Mouse (Mus musculus): ENCODE data around the gene Adgrb3. TPM values are rescaled to one million over a fixed set of nuclear protein-coding genes. Genes with fewer than 3 reads are reported as not detected.
"Not testable (repeated sequence)": the region's sequence is repeated elsewhere in the genome, so short reads cannot be mapped to it uniquely, and the experiment has no call there.

The Adgrb3 gene
- total RNA-seq, 2 experiments from 2014 or later = 0.07 TPM; not detected in 1

- intact Hi-C loops (cut with DNase I) = no loop called here
- no peak for DNase-seq
These were observed 75.0 kb downstream of the Adgrb3 start for GRCm38 (mm10) chr1:25754528-25754927.

DNA sequence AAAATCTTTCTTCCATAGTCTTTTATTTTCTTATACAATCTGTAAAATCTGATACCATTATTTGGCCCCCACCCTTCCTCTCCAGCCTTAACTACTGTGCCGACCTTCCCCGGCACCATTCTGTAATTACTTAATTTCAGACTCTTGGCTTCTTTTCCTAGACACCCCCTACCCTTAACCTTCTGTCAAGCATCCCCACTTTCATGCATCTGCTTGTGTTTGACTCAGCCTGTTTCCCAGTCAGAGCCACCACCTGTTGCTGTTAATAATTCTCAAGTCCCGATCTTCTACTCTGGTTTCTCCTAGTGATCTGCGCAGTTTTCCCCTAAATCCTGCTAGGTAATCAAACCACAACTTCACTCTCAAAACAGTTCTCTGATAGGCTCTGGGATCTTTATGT is 83.9 kb downstream of the Adgrb3 start:
- no peak for DNase-seq
- intact Hi-C loops (cut with DNase I) = no loop called here

DNA sequence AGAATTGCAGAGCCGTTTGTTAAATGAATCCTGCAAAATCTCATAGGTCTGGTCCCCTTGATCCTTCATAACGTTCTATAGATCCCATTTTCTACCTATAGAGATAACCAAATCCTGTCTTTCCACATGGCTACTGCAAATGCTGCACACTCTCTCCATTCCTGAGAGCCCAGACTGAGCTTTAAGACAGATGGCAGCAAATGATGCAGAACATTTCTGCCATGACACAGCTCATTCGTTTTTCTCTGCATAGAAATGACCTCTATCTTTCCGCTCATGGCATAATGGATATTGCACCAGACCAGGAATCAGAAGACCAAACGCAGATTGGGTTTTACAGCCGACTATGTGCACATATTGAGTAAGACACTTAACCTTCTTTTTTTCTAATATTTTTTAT is 84.8 kb downstream of the Adgrb3 start:
- intact Hi-C loops (cut with DNase I) = no loop called here

DNA sequence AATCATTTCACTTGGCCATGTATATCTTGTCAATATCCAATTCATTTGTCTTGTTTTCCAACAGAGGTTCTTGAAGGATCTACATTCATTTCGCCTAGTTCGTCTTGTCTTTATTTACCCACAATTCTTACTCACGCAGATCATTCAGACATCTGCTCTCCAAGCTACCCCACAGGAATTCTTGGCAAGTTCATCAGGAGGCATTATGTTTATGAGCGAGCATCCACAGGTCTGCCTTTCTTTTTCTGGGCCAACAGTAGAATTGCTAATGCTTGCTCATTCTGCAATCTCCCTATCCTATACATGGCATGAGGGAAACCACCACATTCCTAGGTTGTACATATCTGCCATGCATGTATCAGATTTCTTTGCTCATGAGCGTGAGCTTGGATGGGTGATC is 99.7 kb downstream of the Adgrb3 start:
- DNase-seq = no peak
- intact Hi-C loops (cut with DNase I) = no loop called here

More for the DNA sequence above, 84.8 kb downstream of the Adgrb3 start:
- DNase-seq = no peak

- DNase-seq = no peak
- intact Hi-C loops (cut with DNase I) = no loop called here
These were observed 118.0 kb downstream of the Adgrb3 start for GRCm38 (mm10) chr1:25711474-25711873.

GRCm38 (mm10) chr1:25706299-25706698 is 123.2 kb downstream of the Adgrb3 start:
- DNase-seq = no peak
- intact Hi-C loops (cut with DNase I) = no loop called here

DNA sequence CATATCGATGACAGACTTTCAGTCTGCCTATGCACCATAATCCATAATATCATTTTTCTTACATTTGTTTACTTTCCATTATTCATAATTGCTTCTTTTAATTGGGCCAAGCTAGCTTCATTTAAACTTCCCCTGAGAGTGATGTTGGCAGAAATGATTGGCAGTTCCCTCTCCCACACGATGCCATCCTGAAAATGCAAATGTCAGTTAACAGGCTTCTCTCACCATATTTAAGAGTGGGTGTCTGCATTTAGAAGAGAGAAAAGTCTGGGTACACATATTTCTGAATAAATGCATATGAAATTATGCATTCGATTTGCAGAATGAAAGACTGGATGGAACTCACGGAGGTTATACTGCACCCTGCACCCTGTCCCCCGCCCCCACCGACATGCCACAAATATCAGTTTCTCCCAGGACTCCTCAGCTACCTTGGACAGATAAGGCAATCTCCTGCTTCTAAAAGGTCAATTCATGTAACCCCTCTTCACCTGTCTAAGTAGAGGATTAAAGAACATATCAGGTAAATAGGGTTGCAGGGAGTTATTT is 130.7 kb downstream of the Adgrb3 start:
- intact Hi-C loops (cut with DNase I) = no loop called here
- DNase-seq = no peak

DNA sequence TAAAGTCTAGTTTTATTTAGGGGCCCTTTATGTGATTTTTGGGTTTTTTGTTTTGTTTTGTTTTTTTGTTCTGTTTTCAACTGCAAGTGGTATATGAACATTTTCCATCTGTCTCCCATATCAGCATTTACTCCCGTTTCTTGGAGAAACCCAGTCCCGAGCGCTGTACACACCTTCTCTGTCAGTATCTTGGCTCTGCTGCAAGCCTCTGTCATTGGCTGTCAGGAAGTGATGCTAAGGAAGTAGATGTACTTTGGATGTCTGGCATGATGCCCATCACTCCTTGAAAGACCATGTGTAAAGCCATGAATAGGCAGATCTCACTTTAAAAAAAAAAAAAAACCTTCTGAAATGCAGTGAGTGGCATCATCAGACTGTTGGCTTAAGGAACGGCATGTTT is 132.3 kb downstream of the Adgrb3 start:
- intact Hi-C loops (cut with DNase I) = no loop called here
- DNase-seq = no peak

GRCm38 (mm10) chr1:25696771-25697170 is 132.7 kb downstream of the Adgrb3 start:
- no peak for DNase-seq
- intact Hi-C loops (cut with DNase I) = no loop called here

DNA sequence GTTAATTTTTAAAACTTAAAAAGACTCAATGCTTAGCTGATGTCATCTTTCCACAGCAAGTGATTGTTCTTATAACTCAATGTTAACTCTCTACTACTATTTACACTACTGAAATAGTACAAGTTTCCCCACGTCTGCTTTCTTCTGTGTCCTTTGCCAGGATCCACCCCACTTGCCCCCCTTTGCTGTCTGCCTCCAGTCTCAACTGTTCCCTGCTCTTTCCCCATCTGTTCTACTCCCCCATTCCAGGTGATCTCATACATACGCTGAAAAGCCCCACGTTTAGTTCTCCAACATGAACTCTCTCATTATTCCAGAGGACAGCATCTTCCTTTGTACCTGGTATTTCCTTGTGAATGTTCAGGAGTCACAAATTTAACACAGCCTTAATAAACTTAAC is 147.4 kb downstream of the Adgrb3 start:
- intact Hi-C loops (cut with DNase I) = no loop called here
- no peak for DNase-seq

- intact Hi-C loops (cut with DNase I) = no loop called here
- no peak for DNase-seq
These were observed 149.9 kb downstream of the Adgrb3 start for GRCm38 (mm10) chr1:25679656-25680055.

DNA sequence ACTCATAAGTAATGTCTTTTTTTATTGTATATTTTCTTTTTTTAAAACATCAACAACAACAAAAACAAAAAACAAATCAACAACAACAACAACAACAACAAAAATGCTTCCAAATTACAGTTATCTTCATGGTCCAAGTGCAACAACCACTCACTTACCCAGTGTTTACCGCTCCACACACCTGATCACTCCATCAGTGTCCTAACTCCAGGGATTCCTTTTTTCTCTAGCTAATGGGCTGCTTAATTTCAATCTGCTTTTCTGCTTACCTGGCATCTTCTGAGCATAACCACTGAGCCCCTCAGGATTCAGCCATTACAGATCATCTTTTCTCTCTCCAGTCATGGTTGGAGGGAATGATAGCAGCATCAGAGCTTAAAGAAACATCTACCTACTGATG is 176.8 kb downstream of the Adgrb3 start:
- no peak for DNase-seq
- intact Hi-C loops (cut with DNase I) = no loop called here

DNA sequence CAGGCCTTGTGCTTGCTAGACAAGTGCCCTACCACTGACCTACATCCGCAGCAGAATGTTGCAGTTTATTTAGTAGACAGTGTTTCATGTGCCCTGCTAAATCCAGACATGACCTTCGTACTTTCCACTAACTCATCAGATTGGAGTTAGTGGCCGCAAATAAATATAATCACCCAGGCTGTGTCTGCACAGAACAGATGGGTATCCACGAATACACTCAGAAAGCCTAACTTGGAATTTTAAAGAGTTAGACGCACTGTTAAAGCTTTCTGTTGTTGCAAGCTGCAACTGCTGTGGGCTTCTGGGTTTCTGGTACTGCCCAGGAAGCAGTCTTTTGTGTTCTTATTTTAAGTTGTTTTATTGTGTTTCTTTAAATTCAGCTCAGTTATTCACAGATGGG is 185.3 kb downstream of the Adgrb3 start:
- intact Hi-C loops (cut with DNase I) = no loop called here
- no peak for DNase-seq

- DNase-seq = no peak
- intact Hi-C loops (cut with DNase I) = no loop called here
These were observed 208.0 kb downstream of the Adgrb3 start for GRCm38 (mm10) chr1:25621458-25621857.

DNA sequence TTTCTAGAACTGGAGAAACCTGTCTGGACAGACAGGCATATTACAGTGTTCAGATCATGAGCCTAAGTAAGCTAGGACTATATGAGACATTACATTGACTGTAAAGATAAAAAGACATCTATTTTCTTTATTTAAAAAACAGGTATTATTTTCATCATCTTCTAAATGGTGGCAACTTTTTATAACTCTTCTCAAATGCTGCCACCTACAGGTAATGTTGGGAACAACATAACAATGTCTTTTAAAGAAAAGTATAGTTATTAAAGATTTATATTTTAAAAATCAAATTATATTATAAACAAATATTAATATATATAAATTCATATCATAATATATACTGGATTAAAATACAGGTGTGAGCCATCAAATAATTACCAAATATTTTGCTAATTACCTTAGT is 212.6 kb downstream of the Adgrb3 start:
- no peak for DNase-seq
- intact Hi-C loops (cut with DNase I) = loop anchor here (5.0 to 10.0 kb wide), 2 partner anchors 102 to 1250 kb away; no protein-coding TSS in a partner anchor

DNA sequence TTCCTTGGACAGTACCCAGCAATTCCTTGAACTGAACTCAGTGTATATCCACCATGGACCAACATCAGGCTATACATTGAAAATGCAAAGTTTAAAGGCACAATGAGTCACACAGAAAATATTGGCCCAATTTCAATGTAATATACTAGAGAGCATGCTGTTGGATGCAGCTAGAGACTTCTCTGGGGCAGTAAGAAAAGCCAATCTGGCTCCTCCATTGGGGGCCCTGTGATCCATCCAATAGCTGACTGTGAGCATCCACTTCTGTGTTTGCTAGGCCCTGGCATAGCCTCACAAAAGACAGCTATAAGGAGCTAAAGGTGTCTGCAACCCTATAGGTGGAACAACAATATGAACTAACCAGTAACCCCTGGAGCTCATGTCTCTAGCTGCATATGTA is 218.7 kb downstream of the Adgrb3 start:
- intact Hi-C loops (cut with DNase I) = loop anchor here (10.0 kb wide), 1 partner anchor 96 kb away; no protein-coding TSS in a partner anchor
- DNase-seq = not testable (repeated sequence)

GRCm38 (mm10) chr1:25598941-25599340 is 230.6 kb downstream of the Adgrb3 start:
- intact Hi-C loops (cut with DNase I) = no loop called here
- no peak for DNase-seq

- intact Hi-C loops (cut with DNase I) = no loop called here
- DNase-seq = no peak
These were observed 240.9 kb downstream of the Adgrb3 start for GRCm38 (mm10) chr1:25588568-25589118.

DNA sequence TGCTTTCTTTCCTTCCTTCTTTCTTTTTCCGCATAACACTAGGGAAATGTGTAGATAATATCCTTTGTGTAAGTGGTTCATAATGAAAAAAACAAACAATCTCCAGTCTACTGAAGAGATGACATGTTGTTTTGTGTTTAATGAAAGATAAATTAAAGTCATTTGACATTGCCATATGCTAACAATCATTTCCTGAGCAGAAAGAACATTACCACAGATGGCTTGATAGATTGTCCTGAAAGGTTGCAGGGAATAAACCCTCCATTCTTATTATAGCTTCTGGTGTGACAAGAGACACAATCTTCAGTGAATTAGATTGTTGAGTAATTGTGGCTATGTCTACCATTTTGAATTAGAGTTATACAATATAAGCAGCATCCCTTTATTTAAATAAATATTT is 247.8 kb downstream of the Adgrb3 start:
- DNase-seq = no peak
- intact Hi-C loops (cut with DNase I) = no loop called here

GRCm38 (mm10) chr1:25577836-25578235 is 251.7 kb downstream of the Adgrb3 start:
- no peak for DNase-seq
- intact Hi-C loops (cut with DNase I) = no loop called here

DNA sequence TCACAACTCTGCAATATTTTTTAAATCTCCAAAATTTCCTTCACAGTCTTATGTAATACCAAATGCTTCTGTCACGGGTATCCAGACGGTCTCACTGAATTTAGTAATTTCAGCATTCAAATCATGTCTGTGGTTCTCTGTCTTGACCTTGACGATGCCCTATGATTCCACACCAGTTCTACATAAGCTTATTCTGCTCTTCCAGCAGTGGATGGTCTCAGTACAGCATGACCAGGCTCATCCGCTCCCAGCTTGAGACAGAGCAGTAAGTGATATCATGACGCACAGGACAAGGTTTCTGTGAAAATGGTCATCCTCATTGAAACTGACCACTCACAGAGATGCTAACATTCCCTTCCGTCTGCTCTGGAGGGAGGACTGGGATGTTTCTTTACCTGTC is 252.9 kb downstream of the Adgrb3 start:
- no peak for DNase-seq
- intact Hi-C loops (cut with DNase I) = no loop called here

- DNase-seq = no peak
- intact Hi-C loops (cut with DNase I) = no loop called here
These were observed 261.4 kb downstream of the Adgrb3 start for GRCm38 (mm10) chr1:25568096-25568495.

- intact Hi-C loops (cut with DNase I) = no loop called here
These were observed 283.4 kb downstream of the Adgrb3 start for GRCm38 (mm10) chr1:25546072-25546471.

More at GRCm38 (mm10) chr1:25546072-25546471, 283.4 kb downstream of the Adgrb3 start:
- DNase-seq = no peak
